Mouse (Mus musculus): ENCODE measurements around the gene Nucks1.

Gene Nucks1

GRCm38 (mm10) chr1:131922100-131922499 is 11.8 kb downstream of the Nucks1 start:
- no peak for DNase-seq

DNA sequence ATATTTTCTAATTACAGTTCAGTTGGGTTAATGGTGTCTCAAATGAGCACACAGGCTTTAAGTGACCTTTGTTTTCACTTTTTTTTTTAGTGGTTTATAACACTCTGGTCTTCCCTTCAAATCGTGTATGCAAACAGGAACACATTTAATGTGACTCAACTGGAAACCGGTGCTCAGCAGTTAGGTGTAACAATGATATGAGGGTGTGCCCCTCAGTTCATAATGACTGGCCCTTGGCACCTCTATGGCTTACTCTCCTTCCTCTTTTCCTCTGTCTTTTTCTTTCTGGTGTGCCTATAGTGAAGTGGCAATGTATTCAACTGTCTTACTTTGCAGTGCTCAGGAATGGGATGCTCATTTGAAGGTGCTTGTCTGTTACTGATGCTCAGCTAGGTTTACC is 23.1 kb downstream of the Nucks1 start:
- DNase-seq = no peak

GRCm38 (mm10) chr1:131937659-131938305 is 27.4 kb downstream of the Nucks1 start:
- DNase-seq = peak; percentile 58

GRCm38 (mm10) chr1:131938811-131939210 is 28.5 kb downstream of the Nucks1 start:
- DNase-seq = no peak

- DNase-seq = no peak
Measured at GRCm38 (mm10) chr1:131940711-131941244, 30.4 kb downstream of the Nucks1 start.

DNA sequence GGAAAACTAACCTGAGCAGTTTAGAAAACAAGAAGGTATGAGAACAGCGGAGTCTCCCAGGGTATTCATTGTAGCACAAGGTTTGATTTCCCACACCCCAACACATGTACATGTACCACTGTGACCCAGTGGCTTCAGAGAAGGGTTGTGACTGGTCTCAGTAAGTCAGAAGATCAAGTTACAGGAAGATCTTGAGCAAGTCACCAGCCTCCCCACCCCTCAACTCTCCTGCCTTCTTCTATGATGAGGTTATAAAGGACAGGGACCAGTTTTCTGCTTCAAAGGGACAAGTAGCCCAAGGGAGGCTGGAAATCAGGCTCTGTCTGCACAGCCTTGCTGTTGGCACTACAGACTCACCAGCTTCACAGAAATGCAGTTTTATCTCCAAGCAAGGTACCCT is 31.2 kb downstream of the Nucks1 start:
- no peak for DNase-seq

- DNase-seq = peak; percentile 21
Measured at GRCm38 (mm10) chr1:131942621-131943590, 32.6 kb downstream of the Nucks1 start.

- no peak for DNase-seq
Measured at GRCm38 (mm10) chr1:131945674-131946440, 35.5 kb downstream of the Nucks1 start.

GRCm38 (mm10) chr1:131946462-131947215 is 36.3 kb downstream of the Nucks1 start:
- DNase-seq = no peak

DNA sequence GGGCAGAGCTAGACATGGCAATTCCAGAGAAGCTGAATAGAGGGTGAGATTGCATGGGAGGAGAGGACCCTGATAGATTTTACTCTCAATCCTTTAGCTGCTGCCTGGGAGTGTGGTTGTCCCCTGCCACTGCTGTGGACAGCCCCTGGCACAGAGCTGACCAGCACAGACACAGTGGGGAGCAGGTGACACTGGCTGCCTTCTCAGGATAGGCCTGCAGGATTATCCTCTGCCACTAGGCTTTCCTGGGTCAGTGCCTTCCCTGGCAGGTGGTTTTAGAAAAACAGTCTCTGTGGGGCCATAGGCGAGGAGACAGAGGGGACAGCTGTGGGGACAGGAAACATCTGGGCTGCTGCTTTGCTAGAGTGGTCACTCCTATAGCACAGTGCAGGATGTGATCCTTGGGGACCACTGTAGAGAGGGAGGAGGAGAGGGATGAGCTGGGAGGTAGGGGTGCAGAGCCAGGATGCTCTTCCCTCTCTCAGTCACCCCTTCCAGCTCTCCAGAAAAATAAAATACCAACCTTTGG is 37.7 kb downstream of the Nucks1 start:
- no peak for DNase-seq

DNA sequence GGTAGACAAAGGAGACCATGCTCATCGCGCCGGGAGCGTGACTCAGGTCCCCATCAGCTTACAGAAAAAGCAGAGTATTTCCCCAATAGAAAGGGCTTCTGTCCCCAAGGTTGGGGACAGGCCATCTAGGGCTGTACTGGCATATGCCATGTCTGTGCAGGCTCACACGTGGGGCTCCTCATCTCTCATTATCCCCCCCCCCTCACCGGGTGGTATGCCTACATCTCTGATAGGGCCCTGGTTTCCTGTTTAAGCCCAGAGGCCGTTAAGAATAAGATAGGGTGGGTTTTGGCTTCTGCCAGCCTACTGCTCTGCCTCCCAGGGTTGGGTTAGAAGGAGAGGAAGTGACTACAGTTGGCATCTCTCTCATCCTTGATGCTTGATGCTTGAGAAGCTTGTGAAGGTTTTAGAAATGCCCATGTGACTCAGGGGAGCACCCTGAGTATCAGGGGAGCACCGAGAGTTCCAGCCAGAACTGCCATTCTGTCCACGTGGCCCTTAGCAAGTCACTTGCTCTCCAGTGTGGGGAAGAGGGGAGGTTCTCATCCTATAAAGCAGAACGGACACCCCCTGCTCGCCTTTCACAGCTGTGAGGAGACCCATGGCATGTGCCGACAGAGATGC is 44.0 kb downstream of the Nucks1 start:
- DNase-seq = no peak

DNA sequence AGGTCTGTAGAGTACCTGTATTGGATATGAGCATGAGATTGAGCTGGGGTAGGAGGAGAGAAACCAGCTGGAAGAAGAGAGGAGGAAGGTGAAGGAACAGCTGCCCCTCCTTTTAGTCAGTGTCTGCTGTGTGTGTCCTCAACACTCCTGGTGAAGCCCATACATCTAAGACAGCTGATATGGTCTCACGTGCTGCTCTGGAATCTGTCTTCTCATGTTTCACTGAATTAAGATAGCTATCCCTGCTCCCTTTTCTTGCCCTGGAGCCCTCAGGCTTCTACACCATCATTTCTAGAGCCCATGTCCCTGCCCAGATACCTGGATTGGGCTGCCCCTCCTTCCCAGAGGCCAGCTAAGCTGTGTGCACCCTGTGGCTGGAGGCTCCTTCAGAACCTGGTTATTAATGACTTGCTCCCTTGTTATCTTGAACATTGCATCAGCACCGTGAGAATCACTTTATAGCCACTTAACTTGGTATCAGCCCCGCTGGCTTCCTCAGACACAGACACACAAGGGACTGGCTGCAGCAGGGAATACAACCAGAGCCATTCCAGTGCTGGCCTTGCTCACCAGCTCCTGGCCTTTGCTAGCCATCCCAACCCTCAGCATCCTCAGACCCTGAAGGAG is 44.9 kb downstream of the Nucks1 start:
- no peak for DNase-seq

DNA sequence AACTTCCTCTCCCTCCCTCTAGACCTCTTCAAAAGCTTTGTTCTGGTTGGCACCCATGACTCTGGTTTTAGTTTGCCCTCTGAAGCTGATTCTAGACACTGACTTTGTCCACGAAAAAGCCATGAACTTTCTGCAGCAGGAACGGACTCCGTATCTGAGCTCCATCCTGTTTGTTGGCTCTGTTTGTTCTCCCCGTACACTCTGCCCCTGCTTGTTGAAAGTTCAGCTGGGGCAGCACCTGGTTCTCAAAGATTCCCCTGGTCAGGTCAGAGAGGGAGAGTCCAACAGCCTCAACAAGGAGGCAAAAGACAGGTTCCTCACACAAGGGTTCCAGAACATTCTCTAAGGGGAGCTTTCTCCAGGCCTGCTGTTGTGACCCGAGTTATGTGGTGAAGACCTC is 47.1 kb downstream of the Nucks1 start:
- no peak for DNase-seq

DNA sequence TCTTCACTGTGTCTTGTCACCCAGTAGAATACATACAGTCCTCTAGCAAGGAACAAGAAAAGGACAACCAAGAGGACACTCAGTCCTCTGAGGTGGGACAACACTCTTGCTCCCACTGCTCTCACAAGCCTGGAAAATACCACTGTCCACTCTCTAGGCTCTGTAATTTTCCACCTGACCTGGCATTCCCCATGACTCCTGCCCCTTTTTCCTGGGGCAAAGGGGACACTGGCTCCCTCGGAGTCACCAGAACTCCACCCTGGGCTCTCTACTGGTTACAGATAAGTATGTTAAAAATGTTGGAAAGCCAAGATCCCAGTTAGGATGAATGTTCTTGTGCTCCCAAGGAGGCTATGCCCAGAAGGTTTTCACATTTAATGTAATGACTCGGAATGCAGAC is 50.7 kb downstream of the Nucks1 start:
- no peak for DNase-seq

DNA sequence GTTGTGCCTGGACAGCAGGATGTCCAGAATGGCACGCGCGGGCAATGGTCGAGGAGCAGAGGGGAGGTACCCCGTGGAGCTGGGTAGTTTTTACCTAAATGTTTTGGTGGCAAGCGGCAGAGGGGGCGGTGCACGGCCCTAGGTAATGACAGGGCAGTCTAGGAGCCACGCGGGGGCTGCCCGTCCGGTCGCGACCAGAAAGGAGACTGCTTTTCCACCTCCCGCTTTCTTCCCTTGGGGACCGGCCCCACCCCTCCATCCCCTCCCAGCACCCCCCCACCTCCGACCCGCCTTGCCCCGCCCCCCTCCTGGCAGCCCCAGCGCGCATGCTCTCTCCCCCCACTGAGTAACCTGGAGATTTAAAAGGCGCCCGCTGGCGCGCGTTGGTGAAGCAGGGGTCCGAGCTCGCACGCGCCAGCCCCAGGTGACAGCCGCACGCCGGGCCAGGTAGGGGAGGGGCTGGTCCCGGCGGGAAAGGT is 52.3 kb downstream of the Nucks1 start, which contains the start of gene Slc45a3:
Slc45a3 (plus strand) TSS at position 362 of the 479 bp plus-strand sequence.
- DNase-seq = peak; percentile 61

- DNase-seq = no peak
Measured at GRCm38 (mm10) chr1:131963085-131963951, 53.0 kb downstream of the Nucks1 start.

DNA sequence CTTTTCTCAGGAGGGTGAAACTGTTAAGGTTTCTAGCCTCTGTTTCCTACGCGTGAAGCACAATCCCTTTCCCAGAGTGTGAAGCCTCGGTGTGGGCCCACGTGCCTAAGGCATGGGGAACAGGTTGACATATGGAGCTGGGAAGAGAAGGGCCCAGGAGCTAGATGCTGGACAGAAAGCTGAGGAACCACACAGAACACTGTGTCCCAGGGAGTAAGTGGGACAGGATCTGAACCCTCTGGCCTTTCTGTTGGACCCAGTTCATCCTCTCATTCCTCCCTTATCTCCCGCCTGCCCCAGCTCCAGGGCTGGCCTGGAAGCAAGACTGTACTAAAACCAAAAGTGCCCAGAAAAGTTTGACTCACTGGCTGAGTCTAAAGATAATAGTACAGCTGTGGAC is 53.8 kb downstream of the Nucks1 start:
- no peak for DNase-seq

DNA sequence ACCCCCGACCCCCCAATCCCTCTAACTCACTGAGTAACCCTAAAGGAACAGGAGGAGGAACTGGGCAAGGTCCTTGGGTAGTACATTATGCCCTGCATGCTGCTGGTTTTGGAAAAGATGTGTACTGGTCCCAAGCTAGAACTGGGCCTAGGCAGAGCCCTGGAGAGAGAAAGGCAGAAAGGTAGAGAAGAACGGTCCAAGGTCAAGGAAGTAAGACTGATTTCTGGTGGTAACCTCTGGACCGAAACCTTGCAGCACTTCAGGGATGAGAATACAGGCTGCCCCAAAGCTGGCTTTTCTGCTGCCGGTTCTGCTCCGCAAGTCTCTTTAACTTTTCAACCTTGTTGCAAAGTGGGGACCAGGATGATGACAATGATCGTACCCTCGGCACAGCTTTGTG is 54.2 kb downstream of the Nucks1 start:
- no peak for DNase-seq

- no peak for DNase-seq
Measured at GRCm38 (mm10) chr1:131965818-131966217, 55.5 kb downstream of the Nucks1 start.

- no peak for DNase-seq
Measured at GRCm38 (mm10) chr1:131967336-131967735, 57.0 kb downstream of the Nucks1 start.

Measured in liver (tissue).